Mouse (Mus musculus) embryonic fibroblast, embryonic 13.5 days (primary cell): ENCODE data around the gene Josd2.

ENCODE experiments used
- CTCF ChIP-seq: IDR thresholded peaks from 2 replicates; pipeline ENCODE4 v1.5.1; 2011; ENCODE audit warnings: mild to moderate bottlenecking, control low read depth, low read length, moderate library complexity, borderline replicate concordance; ENCODE audit not compliant: insufficient read depth
- POLR2A ChIP-seq: IDR thresholded peaks from 2 replicates; pipeline ENCODE4 v1.6.1; 2011; ENCODE audit warnings: low read depth, mild to moderate bottlenecking, control low read depth, low read length, moderate library complexity

GRCm38 (mm10) chr7:44437933-44438332, 29.8 kb upstream of the Josd2 start:
- TF ChIP-seq CTCF (no peak), POLR2A (no peak)
